Mouse (Mus musculus) c-Kit-negative CD71-positive TER-119-positive erythroid progenitor cells, embryonic 14.5 days (primary cell): ENCODE measurements around the gene Zfp978.
"Not testable (repeated sequence)": the region's sequence is repeated elsewhere in the genome, so short reads cannot be mapped to it uniquely, and the experiment has no call there.

Source experiments
- DNase-seq: peaks from one replicate; pipeline ENCODE4 v3.0.0-alpha.2; 2013; ENCODE audit warnings: low read depth, low spot score

The Zfp978 gene

GRCm38 (mm10) chr4:147361003-147361402, at the start of gene Zfp978:
TSS of gene Zfp978 (plus strand) at chr4:147361303.
- not testable (repeated sequence) for DNase-seq

GRCm38 (mm10) chr4:147335036-147335690, 25.9 kb upstream of the Zfp978 start:
- not testable (repeated sequence) for DNase-seq

GRCm38 (mm10) chr4:147335691-147336367, 25.3 kb upstream of the Zfp978 start:
- not testable (repeated sequence) for DNase-seq

GRCm38 (mm10) chr4:147336368-147337195, 24.5 kb upstream of the Zfp978 start:
- DNase-seq = not testable (repeated sequence)

GRCm38 (mm10) chr4:147337520-147337919, 23.6 kb upstream of the Zfp978 start:
- not testable (repeated sequence) for DNase-seq

GRCm38 (mm10) chr4:147338032-147338610, 23.0 kb upstream of the Zfp978 start:
- DNase-seq = no peak

GRCm38 (mm10) chr4:147338706-147339105, 22.4 kb upstream of the Zfp978 start:
- DNase-seq = not testable (repeated sequence)

GRCm38 (mm10) chr4:147339601-147340219, 21.4 kb upstream of the Zfp978 start:
- DNase-seq = not testable (repeated sequence)

- not testable (repeated sequence) for DNase-seq
Measured at GRCm38 (mm10) chr4:147340236-147340635, 20.9 kb upstream of the Zfp978 start.

GRCm38 (mm10) chr4:147340876-147341275, 20.2 kb upstream of the Zfp978 start:
- DNase-seq = not testable (repeated sequence)

GRCm38 (mm10) chr4:147343042-147343908, 17.8 kb upstream of the Zfp978 start:
- not testable (repeated sequence) for DNase-seq

GRCm38 (mm10) chr4:147345061-147345554, 16.0 kb upstream of the Zfp978 start:
- DNase-seq = not testable (repeated sequence)

- DNase-seq = not testable (repeated sequence)
Measured at GRCm38 (mm10) chr4:147346361-147347035, 14.6 kb upstream of the Zfp978 start.

GRCm38 (mm10) chr4:147347300-147347699, 13.8 kb upstream of the Zfp978 start:
- not testable (repeated sequence) for DNase-seq

GRCm38 (mm10) chr4:147347880-147348279, 13.2 kb upstream of the Zfp978 start:
- DNase-seq = not testable (repeated sequence)

- DNase-seq = not testable (repeated sequence)
Measured at GRCm38 (mm10) chr4:147348401-147348800, 12.7 kb upstream of the Zfp978 start.

- DNase-seq = not testable (repeated sequence)
Measured at GRCm38 (mm10) chr4:147348906-147349686, 12.0 kb upstream of the Zfp978 start.

- not testable (repeated sequence) for DNase-seq
Measured at GRCm38 (mm10) chr4:147349687-147350415, 11.3 kb upstream of the Zfp978 start.
